ENCODE assay signal across 12 mouse cellular contexts in the genomic region with DNA sequence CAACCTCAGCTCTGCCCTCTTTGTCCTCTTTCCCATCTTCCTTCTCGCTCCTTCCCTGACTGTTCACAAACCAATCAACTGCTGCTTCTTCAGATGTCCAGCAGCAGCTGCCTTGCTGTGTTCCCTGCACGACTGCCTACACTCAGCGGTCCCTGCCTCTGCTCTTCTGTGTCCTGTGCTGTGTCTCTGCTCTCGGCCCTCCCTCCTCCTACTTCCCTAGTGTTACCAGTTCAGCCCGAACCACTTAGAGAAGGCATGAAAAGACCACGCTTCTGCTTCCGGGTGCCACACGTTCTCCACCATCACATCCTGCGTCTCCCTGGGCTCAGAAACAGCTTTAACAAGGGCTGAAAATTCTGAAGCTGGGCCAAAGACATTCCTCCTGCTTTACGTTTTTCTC. TPM values are rescaled to one million over a fixed set of nuclear protein-coding genes. Genes with fewer than 3 reads are reported as not detected.
DNase-seq lines count a peak whose midpoint lies in the region; ATAC-seq and TF ChIP-seq lines count a peak whose summit lies in the region.
"Not testable (repeated sequence)": the region's sequence is repeated elsewhere in the genome, so short reads cannot be mapped to it uniquely, and the experiment has no call there.
"Had no signal": no experiment of that assay in that cellular context is flagged by ENCODE, and none has a peak within 500 bp of the region (broad histone marks: within the 10 kb centered on the region; RNA-seq: fewer than 3 reads in every experiment).

No protein-coding gene starts in this region.

- not testable (repeated sequence) for H3K36me3 ChIP-seq in MEL (ENCODE audit: control insufficient read depth in 1 of 2, insufficient read depth in 2 of 2, low read length in 2 of 2); forebrain, embryonic 12.5 days (replicated peaks); heart, embryonic 14.5 days (ENCODE audit: control insufficient read depth, insufficient read depth, low read length); intestine, embryonic 16.5 days (ENCODE audit: control insufficient read depth, insufficient read depth, low read length); liver, embryonic 14.5 days (replicated peaks; ENCODE audit: control insufficient read depth, insufficient read depth, low read depth); midbrain, embryonic 13.5 days

- peak; percentile 71 for ATAC-seq in forebrain, embryonic 12.5 days (ENCODE audit: low FRiP score)
- 0 out of 2 replicates have a peak, but pooled peaks have one; percentile 35 for ATAC-seq in heart, embryonic 14.5 days (ENCODE audit: insufficient number of reproducible peaks, insufficient read depth, low FRiP score, low read depth)
- ATAC-seq in intestine, embryonic 16.5 days = peak; percentile 79
- ATAC-seq in liver, embryonic 14.5 days (ENCODE audit: insufficient read depth) = peak; percentile 50
- ATAC-seq in midbrain, embryonic 13.5 days = peak; percentile 88

- not testable (repeated sequence) for H3K27ac ChIP-seq in MEL (ENCODE audit: control insufficient read depth, low read depth, low read length); liver, embryonic 14.5 days
- 0 out of 2 replicates have a peak overlapping the region, but pooled peaks have one; percentile 42 for H3K27ac ChIP-seq in forebrain, embryonic 12.5 days
- peak overlapping the region; percentile 37 to 56; a peak in 3 of 4 replicates for H3K27ac ChIP-seq in heart, embryonic 14.5 days (replicated peaks in 1 of 2; ENCODE audit: control insufficient read depth in 1 of 2, insufficient read depth in 1 of 2, low read depth in 2 of 2, low read length in 2 of 2)
- peak overlapping the region; percentile 73 for H3K27ac ChIP-seq in intestine, embryonic 16.5 days (ENCODE audit: low read length)
- H3K27ac ChIP-seq in midbrain, embryonic 13.5 days = peak overlapping the region; percentile 68

- not testable (repeated sequence) for TF ChIP-seq RAD21 in MEL (IDR thresholded peaks at IDR 0.05; ENCODE audit: low read depth, low read length)

- 0 out of 2 replicates have a peak overlapping the region, but pooled peaks have one; percentile 14 for H3K9ac ChIP-seq in MEL (ENCODE audit: control insufficient read depth, low read depth, low read length, poor library complexity, severe bottlenecking)
- H3K9ac ChIP-seq in forebrain, embryonic 12.5 days; liver, embryonic 14.5 days (replicated peaks); midbrain, embryonic 13.5 days (replicated peaks): not testable (repeated sequence)
- H3K9ac ChIP-seq in heart, embryonic 14.5 days (ENCODE audit: low read length) = 0 out of 2 replicates have a peak overlapping the region, but pooled peaks have one; percentile 25
- peak overlapping the region; percentile 59; the same call in 1 of the 2 replicates for H3K9ac ChIP-seq in intestine, embryonic 16.5 days (ENCODE audit: low read depth, low read length)

- not testable (repeated sequence) for TF ChIP-seq EP300 in MEL (IDR thresholded peaks at IDR 0.05; ENCODE audit: low read depth in 1 of 2, low read length in 2 of 2); liver, embryonic 14.5 days (IDR thresholded peaks at IDR 0.05; ENCODE audit: low read depth)

- 45% methylated on average over 10 of the region's 10 CpGs for WGBS in forebrain, embryonic 12.5 days
- WGBS in heart, embryonic 14.5 days = 27% methylated on average over 10 of the region's 10 CpGs
- WGBS in intestine, embryonic 16.5 days = 33% methylated on average over 10 of the region's 10 CpGs
- WGBS in liver, embryonic 14.5 days (ENCODE audit: insufficient replicate concordance) = 15% methylated on average over 10 of the region's 10 CpGs
- WGBS in midbrain, embryonic 13.5 days = 40% methylated on average over 10 of the region's 10 CpGs

- not testable (repeated sequence) for H3K9me3 ChIP-seq in MEL (replicated peaks; ENCODE audit: insufficient read depth, low read length); forebrain, embryonic 12.5 days; heart, embryonic 14.5 days (ENCODE audit: control insufficient read depth, low read length); intestine, embryonic 16.5 days (ENCODE audit: control insufficient read depth, low read length); liver, embryonic 14.5 days (ENCODE audit: control insufficient read depth, low read length); midbrain, embryonic 13.5 days

- TF ChIP-seq CTCF in MEL (IDR thresholded peaks at IDR 0.05 in 2 of 3, conservative IDR thresholded peaks at IDR 0.05 in 1 of 3; ENCODE audit: control insufficient read depth in 1 of 3, insufficient read depth in 1 of 3, low read depth in 2 of 3, low read length in 3 of 3, poor library complexity in 1 of 3, severe bottlenecking in 1 of 3); liver, embryonic 14.5 days (IDR thresholded peaks at IDR 0.05; ENCODE audit: low read depth): not testable (repeated sequence)

- peak overlapping the region; percentile 19; the same call in 1 of the 2 replicates for H3K4me2 ChIP-seq in forebrain, embryonic 12.5 days
- H3K4me2 ChIP-seq in heart, embryonic 14.5 days (ENCODE audit: low read length) = peak overlapping the region; percentile 44
- H3K4me2 ChIP-seq in intestine, embryonic 16.5 days (ENCODE audit: low read depth, low read length) = peak overlapping the region; percentile 32; the same call in 1 of the 2 replicates
- not testable (repeated sequence) for H3K4me2 ChIP-seq in liver, embryonic 14.5 days (ENCODE audit: low read depth)
- peak overlapping the region; percentile 31; the same call in 1 of the 2 replicates for H3K4me2 ChIP-seq in midbrain, embryonic 13.5 days (replicated peaks)

- not testable (repeated sequence) for TF ChIP-seq POLR2A in MEL (IDR thresholded peaks at IDR 0.05; ENCODE audit: control insufficient read depth in 1 of 2, insufficient read depth in 1 of 2, low read depth in 1 of 2, low read length in 2 of 2, poor library complexity in 1 of 2)

- not testable (repeated sequence) for H3K4me1 ChIP-seq in MEL (ENCODE audit: control insufficient read depth in 1 of 2, insufficient read depth in 2 of 2, low read length in 2 of 2); forebrain, embryonic 12.5 days; heart, embryonic 14.5 days (ENCODE audit: control insufficient read depth in 2 of 2, insufficient read depth in 2 of 2, low read length in 2 of 2); intestine, embryonic 16.5 days (ENCODE audit: control insufficient read depth, insufficient read depth, low read length); liver, embryonic 14.5 days (replicated peaks; ENCODE audit: control insufficient read depth in 2 of 2, insufficient read depth in 2 of 2, low read length in 1 of 2); midbrain, embryonic 13.5 days (replicated peaks)

- not testable (repeated sequence) for DNase-seq in MEL (ENCODE audit: low read depth, low spot score); liver, embryonic 14.5 days (ENCODE audit: low read depth in 3 of 3, low spot score in 3 of 3)
- DNase-seq in cerebellum, postnatal 14 days = peak; percentile 26 to 27
- peak; percentile 8 for DNase-seq in right cerebral cortex, postnatal 25 days

- 0 out of 4 replicates have a peak overlapping the region, but pooled peaks of 1 of the 2 experiments have one; percentile 31 for H3K4me3 ChIP-seq in MEL (ENCODE audit: control insufficient read depth in 1 of 2, insufficient read depth in 1 of 2, low read depth in 2 of 2, low read length in 2 of 2)
- not testable (repeated sequence) for H3K4me3 ChIP-seq in forebrain, embryonic 12.5 days (replicated peaks); intestine, embryonic 16.5 days (ENCODE audit: low read length); liver, embryonic 14.5 days (ENCODE audit: insufficient read depth in 1 of 2, low read depth in 2 of 2, low read length in 2 of 2); midbrain, embryonic 13.5 days (replicated peaks)
- peak overlapping the region in 1 of 2 experiments; percentile 29; a peak in 2 of 4 replicates for H3K4me3 ChIP-seq in heart, embryonic 14.5 days (ENCODE audit: control insufficient read depth in 1 of 2, insufficient read depth in 1 of 2, low read depth in 1 of 2, low read length in 2 of 2)

- H3K79me2 ChIP-seq in MEL (ENCODE audit: control insufficient read depth, insufficient read depth, low read length, poor library complexity) = not testable (repeated sequence)

- H3K27me3 ChIP-seq in MEL (ENCODE audit: control insufficient read depth in 1 of 2, insufficient read depth in 2 of 2, low read length in 2 of 2); forebrain, embryonic 12.5 days; heart, embryonic 14.5 days (ENCODE audit: control insufficient read depth, insufficient read depth, low read length); intestine, embryonic 16.5 days (replicated peaks; ENCODE audit: control insufficient read depth, insufficient read depth, low read length); liver, embryonic 14.5 days (ENCODE audit: control insufficient read depth, insufficient read depth, low read length); midbrain, embryonic 13.5 days: not testable (repeated sequence)

RNA-seq across cellular contexts. Expression of gene Klrb1, which starts 31.4 kb away (rescaled TPM):
- not detected in 2 replicates for total RNA-seq in MEL (2012; rRNA removed)
- not detected for polyA plus RNA-seq in MEL (2012; ENCODE audit: insufficient read depth in 1 of 2, insufficient read length in 2 of 2, low read depth in 1 of 2, low replicate concordance in 2 of 2, missing spikeins in 1 of 2)
- not detected in 2 replicates for polyA plus RNA-seq in forebrain, embryonic 12.5 days (2016; fragmentation: Nextera tagmentation; extraction: Ambion mirVana)
- not detected in 2 replicates for polyA plus RNA-seq in heart, embryonic 14.5 days (2014; fragmentation: Nextera tagmentation; extraction: Ambion mirVana)
- polyA plus RNA-seq in intestine, embryonic 16.5 days (2015; fragmentation: Nextera tagmentation; extraction: Ambion mirVana) = not detected in 2 replicates
- not detected in 2 replicates for polyA plus RNA-seq in liver, embryonic 14.5 days (2012; rRNA removed)
- polyA plus RNA-seq in liver, embryonic 14.5 days (2014; fragmentation: Nextera tagmentation; extraction: Ambion mirVana) = not detected in 2 replicates
- polyA plus RNA-seq in midbrain, embryonic 13.5 days (2015; fragmentation: Nextera tagmentation; extraction: Ambion mirVana) = 0.20 TPM in 1 of 2 replicates, not detected in the other
- total RNA-seq: gastrocnemius, adult 18-20 months had no signal
- polyA plus RNA-seq: kidney, adult 2 months; macrophage had no signal

RNA-seq across cellular contexts. Expression of gene Klrb1c, which starts 34.8 kb away (rescaled TPM):
- total RNA-seq in MEL (2012; rRNA removed) = not detected in 2 replicates
- not detected for polyA plus RNA-seq in MEL (2012; ENCODE audit: insufficient read depth in 1 of 2, insufficient read length in 2 of 2, low read depth in 1 of 2, low replicate concordance in 2 of 2, missing spikeins in 1 of 2)
- 0.08 TPM in 1 of 2 replicates, not detected in the other for polyA plus RNA-seq in forebrain, embryonic 12.5 days (2016; fragmentation: Nextera tagmentation; extraction: Ambion mirVana)
- not detected in 2 replicates for polyA plus RNA-seq in heart, embryonic 14.5 days (2014; fragmentation: Nextera tagmentation; extraction: Ambion mirVana)
- polyA plus RNA-seq in intestine, embryonic 16.5 days (2015; fragmentation: Nextera tagmentation; extraction: Ambion mirVana) = 0.13 and 0.38 TPM in 2 replicates
- 0.04 and 0.09 TPM in 2 replicates for polyA plus RNA-seq in liver, embryonic 14.5 days (2012; rRNA removed)
- polyA plus RNA-seq in liver, embryonic 14.5 days (2014; fragmentation: Nextera tagmentation; extraction: Ambion mirVana) = 0.09 and 0.25 TPM in 2 replicates
- polyA plus RNA-seq in midbrain, embryonic 13.5 days (2015; fragmentation: Nextera tagmentation; extraction: Ambion mirVana) = not detected in 2 replicates
- total RNA-seq: gastrocnemius, adult 18-20 months; layer of hippocampus, postnatal 25 days had no signal

Comparison
In these comparisons a context has a peak if more than half of its experiments do, and no peak if none do; other contexts are left out.
1. ATAC-seq: peak in every context shown above with its lines; median percentile 88 in midbrain, embryonic 13.5 days; 79 in intestine, embryonic 16.5 days; 71 in forebrain, embryonic 12.5 days; 50 in liver, embryonic 14.5 days; 35 in heart, embryonic 14.5 days.